Mouse (Mus musculus) layer of hippocampus, postnatal 14 days (tissue): ENCODE results near the gene Dnm1. TPM values are rescaled to one million over a fixed set of nuclear protein-coding genes. Genes with fewer than 3 reads are reported as not detected.

Experiments used
- DNase-seq, 2 experiments: peaks; one replicate each; pipeline ENCODE4 v3.0.0; 2021 to 2022; ENCODE audit warnings: low spot score in 2 of 2, mixed read lengths in 1 of 2
- long read RNA-seq, 2 experiments: library from polyadenylated mRNA; stranded (forward); transcript quantifications; one replicate each; pipeline ENCODE4 v2.0.0; 2021
- total RNA-seq, 2 experiments: library from RNA; stranded (reverse); gene quantifications; 2 replicates each; pipeline ENCODE4 v1.2.3; 2021

The Dnm1 gene
- 1,000 to 10,000 TPM; 1,139 to 1,143 TPM for total RNA-seq
- long read RNA-seq, experiment 1, partial matches to known transcripts: 17 of 40 reads
- long read RNA-seq, experiment 1, other reads (novel, unspliced or antisense): 23 of 40 reads
- long read RNA-seq, experiment 2, partial matches to known transcripts: 46 of 60 reads
- long read RNA-seq, experiment 2, other reads (novel, unspliced or antisense): 13 of 60 reads

DNA sequence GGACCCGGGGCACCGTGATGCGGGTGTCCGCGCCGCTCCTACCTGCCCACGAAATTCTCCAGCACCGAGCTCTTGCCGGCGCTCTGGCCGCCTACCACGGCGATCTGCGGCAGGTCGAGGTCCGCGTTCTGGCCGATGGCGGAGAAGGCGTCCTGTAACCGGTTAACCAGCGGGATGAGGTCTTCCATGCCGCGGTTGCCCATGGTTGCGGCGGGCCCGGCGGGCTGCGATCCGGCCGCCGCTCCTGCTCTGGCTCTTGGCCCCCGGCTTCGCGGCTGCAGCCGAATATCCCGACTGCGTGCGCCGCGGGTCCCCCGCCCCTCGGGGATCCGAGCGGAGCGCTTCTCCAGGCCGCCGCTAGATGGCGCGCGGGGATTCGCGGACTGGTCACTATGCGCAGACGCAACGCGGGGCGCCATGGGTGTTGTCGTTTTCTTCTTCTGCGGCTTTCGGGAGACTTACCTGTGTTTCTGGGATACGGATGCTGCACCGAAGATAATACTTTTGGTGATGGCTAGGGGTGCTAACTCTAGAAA, at the start of gene Dnm1:
Gene Dnm1 (minus strand): TSS at position 332 of the 536 bp plus-strand sequence.
- DNase-seq: peak; percentile 94 to 95

DNA sequence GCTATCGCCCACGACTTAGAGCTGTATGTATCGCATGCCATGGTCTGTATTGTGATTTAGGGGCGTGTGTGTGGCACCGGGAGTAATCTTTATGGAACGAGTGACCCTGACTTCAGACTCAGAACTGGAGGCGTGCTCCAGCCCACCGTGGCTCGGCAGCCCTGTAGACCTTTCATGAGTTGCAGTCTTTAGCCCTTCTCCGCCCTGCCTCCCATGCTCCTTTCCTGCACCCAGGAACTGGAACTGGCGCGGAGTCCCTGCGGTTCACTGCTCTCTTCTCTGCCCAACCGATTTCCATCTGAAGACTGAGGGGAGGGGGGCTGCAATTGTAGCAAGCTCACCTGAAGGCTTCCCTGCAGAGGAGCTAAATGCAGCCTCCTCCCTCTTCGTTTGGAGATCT, 43.6 kb upstream of the Dnm1 start:
- DNase-seq: no peak

DNA sequence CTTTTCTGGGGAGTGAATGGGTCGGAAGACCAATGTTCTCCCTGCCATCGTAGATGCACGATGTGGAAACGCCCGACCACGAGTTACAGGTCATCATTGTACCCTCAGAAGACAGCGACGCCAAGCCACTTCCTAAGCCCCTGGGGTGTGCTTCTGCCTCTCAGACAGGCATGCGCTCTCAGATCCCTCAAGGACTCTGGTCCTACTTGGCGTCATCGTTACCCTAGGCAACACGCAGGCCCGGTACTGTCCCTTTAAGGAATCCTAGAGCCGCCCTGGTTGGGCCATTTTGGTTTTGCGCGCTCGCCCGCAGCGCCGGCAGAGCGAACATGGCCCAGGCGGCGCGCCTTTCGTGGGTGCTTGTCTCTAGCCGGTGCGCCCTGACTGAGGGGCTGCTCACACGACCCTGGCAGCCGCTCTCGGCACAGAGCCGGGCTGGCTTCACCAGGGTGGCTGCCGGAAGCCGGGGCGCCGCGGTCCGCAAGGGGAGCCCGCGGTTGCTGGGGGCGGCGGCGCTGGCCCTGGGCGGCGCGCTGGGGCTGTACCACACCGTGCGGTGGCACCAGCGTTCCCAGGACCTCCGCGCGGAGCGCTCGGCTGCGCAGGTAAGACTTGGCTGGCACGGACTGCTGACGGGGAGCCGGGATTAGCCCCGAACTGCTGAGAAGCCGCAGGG, 42.9 kb upstream of the Dnm1 start:
- DNase-seq: peak; percentile 89 to 95

GRCm38 (mm10) chr2:32395484-32395945, 42.4 kb upstream of the Dnm1 start, which contains the start of gene Ptges2:
TSS of gene Ptges2 (plus strand) at chr2:32395896.
- peak; percentile 90 to 95 for DNase-seq

DNA sequence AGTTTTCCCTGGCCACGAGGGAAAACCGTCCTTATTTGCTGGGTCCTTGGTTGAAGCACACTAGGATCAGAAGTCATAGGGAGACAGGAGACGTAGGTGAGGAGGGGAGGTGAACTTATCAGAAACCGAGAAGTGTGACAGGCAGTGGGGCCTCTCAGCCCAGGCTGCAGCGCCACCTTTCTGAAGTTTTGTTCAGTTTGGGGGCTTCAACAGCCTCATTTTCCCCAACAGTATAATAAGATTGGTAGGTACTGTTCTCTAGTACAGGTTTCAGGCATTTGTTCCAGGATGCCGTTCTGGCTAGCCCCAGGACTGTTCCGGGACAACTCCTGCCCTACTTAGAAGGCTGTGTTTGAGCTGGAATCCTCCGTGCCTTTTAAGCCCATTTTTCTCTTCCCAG, 41.8 kb upstream of the Dnm1 start:
- DNase-seq: peak in 1 of 2 experiments; percentile 26

- DNase-seq: no peak
These were observed 38.9 kb upstream of the Dnm1 start for GRCm38 (mm10) chr2:32392063-32392462.

DNA sequence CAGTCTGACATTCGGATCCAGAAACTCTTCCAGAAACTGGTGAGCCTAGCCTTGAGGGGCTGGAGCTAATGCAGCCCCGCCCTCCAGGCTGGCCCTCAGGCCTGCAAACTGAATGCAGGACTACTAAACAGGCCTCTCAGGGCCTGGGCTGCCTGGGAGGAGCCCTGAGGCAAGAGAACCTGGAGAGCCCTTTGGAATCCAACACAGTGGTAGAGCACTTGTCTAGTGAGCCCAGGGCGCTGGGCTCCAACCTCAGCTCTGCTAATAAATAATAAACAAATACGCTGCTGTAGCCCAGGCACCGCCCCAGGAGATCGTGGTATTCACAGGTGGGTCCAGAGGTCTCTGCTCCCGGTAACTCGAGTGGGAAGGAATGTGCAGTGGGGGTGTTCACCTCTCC, 37.7 kb upstream of the Dnm1 start:
- DNase-seq: no peak

GRCm38 (mm10) chr2:32389157-32389556, 36.0 kb upstream of the Dnm1 start:
- no peak for DNase-seq

DNA sequence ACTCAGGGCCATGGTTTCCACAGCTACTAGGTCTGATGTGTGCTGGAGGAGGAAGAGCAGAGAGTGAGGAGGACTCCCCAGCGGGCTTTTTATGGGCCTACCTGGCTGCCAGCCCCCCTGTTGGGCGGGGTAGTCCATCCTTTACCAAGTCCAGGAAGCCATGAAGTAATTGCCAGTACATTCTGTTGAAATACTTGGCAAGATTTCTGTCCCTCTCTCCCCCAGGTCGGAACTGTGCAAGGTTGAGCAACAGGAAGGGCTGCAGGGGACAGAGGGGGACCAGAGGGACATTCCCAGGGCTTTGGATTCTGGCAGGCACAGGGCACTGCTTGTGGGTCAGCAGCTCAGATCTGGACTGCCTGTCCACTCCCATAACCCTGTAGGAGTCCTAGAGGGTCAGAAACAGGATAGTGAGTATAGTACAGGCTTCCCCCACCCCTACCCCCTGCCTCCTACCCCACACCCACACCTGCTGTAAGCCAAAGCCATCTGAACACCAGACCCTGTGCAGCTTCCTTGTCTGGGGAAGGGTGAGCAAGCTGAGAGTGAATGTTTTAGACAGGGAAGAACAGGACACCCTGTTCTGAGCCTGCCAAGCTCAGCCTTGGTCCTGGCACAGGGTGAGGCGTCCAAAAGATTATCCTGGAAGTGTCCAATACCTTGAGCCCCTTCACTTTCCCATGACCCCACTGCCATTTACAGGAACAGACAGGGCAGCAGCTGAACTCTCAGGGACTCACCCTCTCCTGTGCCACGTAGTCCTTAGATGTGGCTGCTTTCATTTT, 34.8 kb upstream of the Dnm1 start, which contains the start of gene Lcn2:
Gene Lcn2 (minus strand): TSS at position 547 of the 785 bp plus-strand sequence.
- DNase-seq: no peak

DNA sequence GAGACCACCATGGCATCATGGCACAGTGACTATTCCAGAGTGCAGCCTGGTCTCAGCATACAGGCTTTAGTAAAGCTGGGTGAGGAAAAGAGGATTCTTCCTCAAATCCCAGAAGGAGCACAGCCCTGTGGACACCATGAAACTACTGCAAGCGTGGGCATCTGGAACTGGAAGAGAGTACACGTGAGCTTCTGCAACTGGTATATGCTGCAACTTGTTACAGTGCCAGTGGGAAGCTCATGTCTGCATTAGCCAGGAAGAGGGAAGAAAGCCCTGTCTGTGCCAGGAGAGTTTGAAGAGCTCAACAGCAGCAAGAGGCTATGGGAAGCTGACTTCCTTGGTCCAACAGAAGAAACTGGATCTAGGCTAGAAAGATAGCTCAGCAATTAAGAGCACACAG, 29.6 kb upstream of the Dnm1 start:
- no peak for DNase-seq

- DNase-seq: peak; percentile 87 to 92
These were observed 28.7 kb upstream of the Dnm1 start, which contains the start of gene 1110008P14Rik for GRCm38 (mm10) chr2:32381775-32382223. TSS of gene 1110008P14Rik (minus strand) at chr2:32381938.

DNA sequence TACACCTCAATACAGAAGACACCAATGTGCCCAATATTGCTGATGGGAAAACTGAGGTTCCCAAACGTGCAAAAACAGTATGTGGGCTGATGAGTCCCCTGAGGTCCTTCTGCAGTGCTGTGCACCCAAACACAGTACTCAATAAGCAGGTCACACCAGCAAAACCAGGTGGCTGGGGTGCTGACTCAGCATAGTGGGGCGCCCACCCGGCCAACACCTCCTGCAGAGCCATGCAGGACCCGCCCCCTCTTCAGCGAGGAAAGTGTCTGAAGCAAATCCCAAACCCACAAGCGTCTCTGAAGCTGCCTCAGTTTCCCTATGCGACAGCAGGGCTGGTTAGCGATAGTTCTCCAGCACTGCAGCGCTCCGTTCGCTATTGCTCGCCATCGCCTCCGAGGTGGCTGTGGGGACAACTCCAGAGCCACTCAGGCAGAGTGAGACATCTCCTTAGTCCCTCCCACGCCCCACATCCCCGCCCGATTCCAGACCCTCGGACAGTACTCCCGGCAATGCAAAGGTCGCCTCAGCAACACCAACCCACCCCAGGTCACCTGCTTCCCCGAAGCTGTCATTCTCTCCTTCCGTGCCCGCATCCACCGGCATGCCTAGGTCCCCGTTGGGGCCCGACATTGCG, 28.1 kb upstream of the Dnm1 start:
- DNase-seq: no peak

DNA sequence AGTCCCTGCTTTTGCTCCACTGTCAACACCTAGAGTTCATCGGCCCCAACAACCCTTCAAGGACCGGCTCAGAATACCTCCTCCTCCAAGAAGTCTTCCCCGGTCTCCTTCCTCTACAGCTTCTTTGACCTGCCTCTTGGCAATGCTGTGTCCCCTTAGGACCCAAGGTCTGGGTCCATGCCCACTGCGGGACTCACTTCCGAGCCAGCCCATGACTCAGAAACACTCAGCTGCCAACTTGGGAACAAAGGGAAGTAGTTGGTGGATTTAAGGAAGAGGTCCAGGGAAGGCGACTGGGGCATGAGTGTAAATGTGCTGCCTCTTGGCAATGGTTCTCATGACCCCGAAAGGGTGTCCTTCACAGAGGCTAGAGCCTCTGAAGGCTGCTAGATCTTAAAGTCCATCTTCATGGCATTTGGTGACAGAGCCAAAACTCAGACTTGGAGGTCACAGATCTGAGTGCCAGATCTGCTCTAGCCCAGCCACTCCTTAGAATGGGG, 26.9 kb upstream of the Dnm1 start:
- DNase-seq: no peak

- no peak for DNase-seq
These were observed 23.8 kb upstream of the Dnm1 start for GRCm38 (mm10) chr2:32376963-32377362.

- no peak for DNase-seq
These were observed 22.3 kb upstream of the Dnm1 start for GRCm38 (mm10) chr2:32375317-32375940.

DNA sequence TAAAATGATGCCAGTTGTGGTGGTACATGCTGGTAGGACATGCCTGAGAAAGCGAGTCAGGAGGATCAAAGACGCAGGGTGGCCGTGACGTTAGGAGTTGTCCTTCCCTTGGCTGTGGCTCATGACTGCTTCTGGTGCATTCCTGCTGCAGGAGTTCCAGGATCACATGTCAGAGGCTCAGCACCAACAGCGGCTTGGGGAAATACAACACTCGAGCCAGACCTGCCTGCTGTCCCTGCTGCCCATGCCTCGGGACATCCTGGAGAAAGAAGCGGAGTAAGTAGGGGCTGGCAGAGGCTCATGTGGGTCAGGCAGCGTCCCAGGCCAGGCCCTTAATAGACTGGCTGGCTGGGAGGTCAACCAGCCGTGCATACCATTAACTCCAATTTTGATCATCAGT, 21.1 kb upstream of the Dnm1 start:
- no peak for DNase-seq

DNA sequence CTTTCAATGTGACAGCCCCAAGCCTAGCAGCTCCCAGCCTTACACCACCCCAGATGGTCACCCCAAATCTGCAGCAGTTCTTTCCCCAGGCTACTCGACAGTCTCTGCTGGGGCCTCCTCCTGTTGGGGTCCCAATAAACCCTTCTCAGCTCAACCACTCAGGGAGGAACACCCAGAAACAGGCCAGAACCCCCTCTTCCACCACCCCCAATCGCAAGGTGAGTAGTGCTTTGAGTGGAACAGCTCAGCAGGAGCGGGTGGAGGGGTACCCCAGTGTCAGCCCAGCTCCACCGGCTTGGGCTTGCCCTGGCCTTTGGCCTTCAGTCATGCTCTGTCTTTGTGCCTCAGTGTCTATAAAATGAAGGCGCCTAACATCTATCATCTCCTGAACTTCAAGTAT, 14.2 kb upstream of the Dnm1 start:
- no peak for DNase-seq

- no peak for DNase-seq
These were observed 11.0 kb upstream of the Dnm1 start for GRCm38 (mm10) chr2:32364121-32364520.

DNA sequence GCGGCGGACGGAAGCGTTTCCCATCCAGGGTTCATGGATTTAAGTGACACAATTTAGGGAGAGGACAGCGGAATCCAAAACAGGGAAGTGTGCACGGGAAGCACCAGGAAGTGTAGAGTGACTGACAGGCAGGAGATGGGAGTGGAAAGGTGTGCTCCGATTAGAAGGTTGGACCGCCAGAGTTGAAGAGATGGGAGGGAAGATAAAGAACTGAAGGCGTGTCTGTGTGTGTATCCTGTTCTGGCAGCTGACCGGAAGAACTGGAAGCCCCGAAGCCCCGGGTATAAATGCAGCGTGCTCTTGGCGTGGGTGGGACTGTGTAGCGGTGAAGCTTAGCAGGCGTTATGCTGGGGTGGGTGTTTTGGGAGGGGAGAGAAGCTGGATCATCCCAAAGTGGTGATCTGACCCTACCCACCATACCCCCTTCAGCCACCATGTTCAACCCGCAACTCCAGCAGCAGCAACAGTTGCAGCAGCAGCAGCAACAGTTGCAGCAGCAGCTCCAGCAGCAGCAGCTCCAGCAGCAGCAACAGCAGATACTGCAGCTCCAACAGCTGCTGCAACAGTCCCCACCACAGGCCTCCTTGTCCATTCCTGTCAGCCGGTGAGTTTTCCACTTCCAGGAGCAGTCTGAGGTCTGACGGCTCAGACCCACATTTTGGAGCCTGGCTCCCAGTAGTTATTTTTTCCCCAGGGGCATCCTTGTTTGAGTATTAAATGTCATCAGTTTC, 10.4 kb upstream of the Dnm1 start:
- no peak for DNase-seq
